Mouse (Mus musculus) heart, postnatal 4 days (tissue): ENCODE measurements around the gene Tpsg1. TPM values are rescaled to one million over a fixed set of nuclear protein-coding genes. Genes with fewer than 3 reads are reported as not detected.

Experiments
- DNase-seq: peaks from one replicate; pipeline ENCODE4 v3.0.0; 2021
- total RNA-seq, 2 experiments: library from RNA; stranded (reverse); gene quantifications; 2 replicates each; pipeline ENCODE4 v1.2.3; 2021

The Tpsg1 gene
- total RNA-seq: under 1 TPM in 1 of 2 experiments, not detected in 1; 0.24 TPM

- no peak for DNase-seq
These were observed at the start of gene Tpsg1 for GRCm38 (mm10) chr17:25368973-25369372. Gene Tpsg1, plus strand, starts transcription at chr17:25369273.

DNA sequence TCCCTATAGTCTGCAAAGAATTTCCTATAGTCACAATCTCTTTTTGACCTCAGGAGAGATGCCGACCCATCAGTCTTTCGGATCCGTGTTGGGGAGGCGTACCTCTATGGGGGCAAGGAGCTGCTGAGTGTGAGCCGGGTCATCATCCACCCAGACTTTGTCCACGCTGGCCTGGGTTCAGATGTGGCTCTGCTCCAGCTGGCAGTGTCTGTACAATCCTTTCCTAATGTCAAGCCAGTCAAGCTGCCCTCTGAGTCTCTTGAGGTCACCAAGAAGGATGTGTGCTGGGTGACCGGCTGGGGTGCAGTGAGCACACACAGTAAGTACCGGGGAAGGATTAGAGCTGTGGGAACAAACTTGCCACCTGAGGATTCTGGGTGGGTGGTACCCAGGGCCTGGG is 48.3 kb upstream of the Tpsg1 start:
- no peak for DNase-seq

- DNase-seq: no peak
These were observed 46.1 kb upstream of the Tpsg1 start for GRCm38 (mm10) chr17:25322930-25323329.

DNA sequence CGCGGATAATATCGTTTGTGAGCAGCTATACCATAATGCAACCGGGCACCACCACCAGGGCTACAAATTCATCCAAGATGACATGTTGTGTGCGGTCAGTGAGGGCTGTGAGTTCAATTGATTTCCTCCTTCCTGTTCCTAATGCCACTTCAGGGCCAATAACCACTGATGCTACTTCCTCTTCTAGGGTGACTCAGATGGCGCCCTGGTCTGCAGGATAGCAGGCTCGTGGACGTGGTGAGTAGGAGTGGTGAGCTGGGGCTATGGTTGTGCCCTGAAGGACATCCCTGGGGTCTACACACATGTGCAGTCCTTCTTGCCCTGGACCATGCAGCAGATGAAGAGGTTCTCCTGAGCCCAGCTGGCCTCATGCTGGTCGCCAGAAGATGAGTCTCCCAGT is 36.8 kb upstream of the Tpsg1 start:
- no peak for DNase-seq

DNA sequence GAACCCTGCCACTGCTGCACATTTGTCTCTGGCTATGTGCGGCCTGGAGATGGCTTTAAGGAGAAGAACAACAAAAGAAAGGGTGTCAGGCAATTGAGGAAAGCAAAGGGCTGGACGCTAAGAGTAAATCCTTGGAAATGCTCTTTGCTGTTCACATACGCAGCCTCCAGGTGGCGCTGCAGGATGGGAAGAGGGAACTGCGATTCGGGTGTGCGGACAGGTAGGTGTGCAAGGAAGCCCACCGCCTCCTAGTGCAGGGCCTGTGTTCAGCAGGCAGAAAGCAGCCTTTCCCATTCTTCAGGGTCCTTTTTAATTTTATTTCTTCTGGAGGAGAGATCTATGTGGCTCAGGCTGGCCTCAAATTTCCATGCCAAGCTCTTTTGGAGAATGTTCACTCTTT is 35.1 kb upstream of the Tpsg1 start:
- peak; percentile 77 for DNase-seq

DNA sequence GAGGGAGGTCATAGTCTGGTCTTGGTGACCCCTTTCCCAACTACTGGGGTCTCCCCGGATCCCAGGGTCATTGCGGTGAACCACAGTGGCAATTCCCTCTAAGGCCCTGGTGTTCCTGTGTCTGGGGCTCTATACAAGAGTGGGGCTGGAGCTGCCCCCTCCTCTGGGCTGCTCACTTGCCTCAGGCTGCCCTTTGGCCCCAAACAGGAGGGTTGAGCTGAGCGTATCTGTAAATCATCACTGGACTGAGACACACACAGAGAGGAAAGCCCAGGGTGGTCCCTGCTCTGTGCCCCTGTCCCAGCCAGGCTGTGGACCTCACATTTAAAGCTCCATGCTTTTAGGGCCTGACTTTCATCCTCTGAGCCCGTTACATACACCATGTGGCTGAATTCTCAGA is 30.9 kb upstream of the Tpsg1 start:
- no peak for DNase-seq

- no peak for DNase-seq
These were observed 29.1 kb upstream of the Tpsg1 start for GRCm38 (mm10) chr17:25340003-25340402.

DNA sequence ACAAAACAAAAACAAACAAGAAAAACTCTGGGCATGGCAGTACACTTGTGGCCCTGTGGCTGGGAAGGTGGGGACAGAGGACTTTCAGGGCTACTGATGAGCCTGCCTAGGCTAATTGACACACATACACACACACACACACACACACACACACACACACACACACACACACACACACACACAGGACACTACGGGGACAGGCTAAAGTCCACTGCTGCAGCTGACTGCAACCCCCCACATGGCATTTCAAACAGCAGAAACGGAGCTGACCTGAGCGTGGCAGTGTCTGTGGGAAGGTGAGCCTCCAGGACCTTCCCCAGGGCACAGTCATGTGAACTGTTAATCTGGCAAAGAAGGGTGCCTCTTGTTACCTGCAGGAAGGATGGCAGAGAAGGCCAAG is 27.6 kb upstream of the Tpsg1 start:
- DNase-seq: no peak

GRCm38 (mm10) chr17:25345462-25345861 is 23.6 kb upstream of the Tpsg1 start, which contains the start of gene Tpsab1:
Gene Tpsab1, minus strand, starts transcription at chr17:25345562.
- no peak for DNase-seq

GRCm38 (mm10) chr17:25361291-25361690 is 7.8 kb upstream of the Tpsg1 start:
- DNase-seq: no peak

GRCm38 (mm10) chr17:25363726-25364125 is 5.3 kb upstream of the Tpsg1 start:
- DNase-seq: peak; percentile 70

- DNase-seq: no peak
These were observed 3.1 kb upstream of the Tpsg1 start, which contains the start of gene Tpsb2 for GRCm38 (mm10) chr17:25366005-25366404. Gene Tpsb2, plus strand, starts transcription at chr17:25366305.

DNA sequence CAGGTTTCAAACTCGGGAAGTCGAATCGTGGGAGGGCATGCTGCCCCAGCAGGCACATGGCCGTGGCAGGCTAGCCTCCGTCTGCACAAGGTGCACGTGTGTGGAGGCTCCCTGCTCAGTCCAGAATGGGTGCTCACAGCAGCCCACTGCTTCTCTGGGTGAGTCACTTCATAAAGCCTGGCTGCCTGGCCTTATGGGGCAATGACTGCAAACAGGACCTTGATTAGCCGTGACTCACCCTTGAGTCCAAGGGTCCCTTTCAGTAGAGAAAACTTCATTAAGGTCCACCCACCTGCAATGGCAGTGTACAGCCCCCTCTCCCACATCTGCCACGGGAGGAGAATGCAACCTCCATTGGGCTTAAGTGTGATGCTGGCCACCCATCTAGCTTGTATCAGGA is 3.4 kb downstream of the Tpsg1 start:
- no peak for DNase-seq

DNA sequence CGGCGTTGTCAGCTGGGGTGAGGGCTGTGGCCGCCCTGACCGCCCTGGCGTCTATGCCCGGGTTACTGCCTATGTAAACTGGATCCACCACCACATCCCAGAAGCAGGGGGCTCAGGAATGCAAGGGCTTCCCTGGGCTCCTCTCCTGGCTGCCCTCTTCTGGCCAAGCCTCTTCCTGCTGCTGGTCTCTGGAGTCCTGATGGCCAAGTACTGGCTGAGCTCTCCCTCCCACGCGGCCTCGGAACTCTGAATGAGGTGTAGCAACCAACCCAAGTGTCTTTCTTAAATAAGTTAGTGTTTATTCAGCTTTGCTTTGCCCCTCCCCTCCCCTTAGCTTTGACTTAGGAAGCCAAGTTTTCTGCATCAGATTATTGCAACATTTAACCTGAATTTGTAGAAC is 4.9 kb downstream of the Tpsg1 start:
- peak; percentile 31 for DNase-seq

- DNase-seq: no peak
These were observed 25.5 kb downstream of the Tpsg1 start for GRCm38 (mm10) chr17:25394526-25394925.

DNA sequence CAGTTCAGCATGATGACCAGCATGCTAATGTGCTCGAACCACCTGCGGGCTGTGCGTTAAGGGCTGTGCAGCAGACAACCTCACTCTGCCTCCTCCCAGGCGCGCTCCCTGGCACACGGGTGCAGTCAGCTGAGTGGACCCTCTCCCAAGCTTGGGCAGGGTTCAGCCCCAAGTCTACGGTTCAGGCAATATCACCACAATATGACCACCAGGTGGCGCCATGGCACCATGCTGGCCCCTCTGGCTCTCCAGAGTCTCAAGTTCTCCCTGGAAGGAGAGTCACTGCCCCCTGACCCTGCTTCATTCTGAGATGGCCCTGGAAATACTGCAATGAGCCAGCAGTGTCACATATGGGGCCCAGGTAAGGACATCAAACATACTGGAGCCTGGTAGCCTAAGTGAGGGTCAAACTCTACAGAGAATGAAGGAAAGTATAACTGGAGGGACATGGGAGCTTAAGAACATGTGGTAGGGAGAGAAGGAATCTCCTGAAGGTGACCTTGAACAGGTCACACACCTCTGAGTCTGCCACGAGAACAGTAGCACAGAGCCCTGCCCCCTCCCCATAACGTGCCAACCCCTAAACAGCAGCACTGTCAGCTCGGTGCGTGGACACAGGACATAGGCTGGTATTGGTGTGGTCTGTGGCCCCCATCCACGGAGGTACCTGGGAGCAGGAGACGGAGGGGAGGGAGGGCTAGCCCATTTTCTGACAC is 28.9 kb downstream of the Tpsg1 start:
- peak; percentile 89 for DNase-seq

GRCm38 (mm10) chr17:25398520-25398838 is 29.4 kb downstream of the Tpsg1 start:
- DNase-seq: no peak

DNA sequence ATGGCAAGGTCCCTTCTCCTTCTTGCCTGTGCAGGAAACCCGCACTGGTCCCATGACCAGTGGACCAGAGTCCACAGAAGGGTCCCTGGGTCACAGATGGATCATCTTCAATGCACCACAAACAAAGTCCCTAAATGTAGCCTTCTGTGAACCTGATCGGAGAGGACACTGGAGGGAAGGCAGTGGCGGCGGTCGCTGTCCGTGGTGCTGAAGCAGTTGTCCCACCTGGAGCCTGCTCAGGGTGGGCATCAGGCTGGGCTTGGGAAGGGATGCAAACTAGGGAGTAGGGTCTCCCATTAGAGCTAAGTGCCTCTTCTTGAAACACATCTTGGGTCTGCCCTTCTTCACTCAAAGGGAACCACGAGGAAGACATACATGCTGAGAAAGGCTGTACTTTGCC is 31.4 kb downstream of the Tpsg1 start:
- DNase-seq: peak; percentile 78

DNA sequence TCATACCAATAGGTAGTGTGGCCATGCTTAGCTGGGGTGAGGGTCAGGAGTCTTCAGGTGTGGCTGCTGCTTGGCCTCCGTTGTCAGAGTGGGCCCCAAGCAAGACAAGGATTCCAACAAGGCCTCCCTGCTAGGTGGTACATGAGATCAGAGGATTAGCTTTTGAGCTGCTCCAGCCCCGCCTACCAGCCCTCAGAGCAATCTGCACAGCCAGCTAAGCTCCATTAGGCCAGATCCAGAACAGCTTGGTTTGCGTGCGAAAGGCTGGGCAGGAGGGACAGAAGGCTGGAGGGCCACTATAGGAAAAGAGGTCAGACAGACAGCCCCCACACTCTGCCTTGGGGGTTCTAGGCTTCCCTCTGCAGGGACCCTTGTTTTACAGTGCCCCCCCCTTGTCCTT is 32.4 kb downstream of the Tpsg1 start:
- DNase-seq: no peak

DNA sequence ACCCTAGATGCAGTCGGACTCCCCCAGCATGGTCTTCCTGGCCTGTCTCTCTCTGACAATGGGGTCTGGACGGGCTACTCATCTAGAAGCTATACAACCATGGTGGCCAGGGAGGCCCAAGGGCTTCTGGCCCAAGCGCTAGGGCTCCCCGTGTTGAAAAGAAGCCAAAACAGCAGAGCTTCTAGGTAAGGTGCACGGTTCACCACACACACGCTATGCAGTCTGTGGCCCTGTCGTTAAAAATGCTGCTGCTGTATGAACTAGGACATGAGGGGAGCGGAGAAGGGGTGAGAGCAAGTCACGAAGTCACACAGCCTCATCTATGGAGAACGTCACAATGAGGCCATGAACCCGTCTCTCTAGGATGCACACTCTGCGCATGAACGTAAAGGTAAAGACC is 33.2 kb downstream of the Tpsg1 start:
- DNase-seq: no peak

DNA sequence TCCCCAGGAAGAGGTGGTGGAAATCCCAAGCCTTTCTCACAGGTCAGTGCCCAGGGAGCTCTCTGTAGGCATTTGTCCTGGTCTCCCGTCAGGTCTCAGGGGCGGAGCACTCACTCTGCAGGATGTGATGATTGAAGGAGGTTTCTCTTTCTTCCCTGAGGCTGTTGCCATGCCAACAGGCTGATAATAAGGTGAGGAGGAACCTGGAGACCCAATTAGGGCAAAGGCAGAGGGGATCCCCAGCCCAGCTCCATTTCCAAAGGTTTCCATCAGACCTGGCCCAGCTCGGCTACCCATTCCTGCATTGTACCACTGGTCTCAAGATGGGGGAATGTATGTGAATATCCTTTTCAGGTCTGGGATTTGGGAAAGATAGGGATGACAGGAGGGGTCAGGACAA is 35.1 kb downstream of the Tpsg1 start:
- DNase-seq: no peak

DNA sequence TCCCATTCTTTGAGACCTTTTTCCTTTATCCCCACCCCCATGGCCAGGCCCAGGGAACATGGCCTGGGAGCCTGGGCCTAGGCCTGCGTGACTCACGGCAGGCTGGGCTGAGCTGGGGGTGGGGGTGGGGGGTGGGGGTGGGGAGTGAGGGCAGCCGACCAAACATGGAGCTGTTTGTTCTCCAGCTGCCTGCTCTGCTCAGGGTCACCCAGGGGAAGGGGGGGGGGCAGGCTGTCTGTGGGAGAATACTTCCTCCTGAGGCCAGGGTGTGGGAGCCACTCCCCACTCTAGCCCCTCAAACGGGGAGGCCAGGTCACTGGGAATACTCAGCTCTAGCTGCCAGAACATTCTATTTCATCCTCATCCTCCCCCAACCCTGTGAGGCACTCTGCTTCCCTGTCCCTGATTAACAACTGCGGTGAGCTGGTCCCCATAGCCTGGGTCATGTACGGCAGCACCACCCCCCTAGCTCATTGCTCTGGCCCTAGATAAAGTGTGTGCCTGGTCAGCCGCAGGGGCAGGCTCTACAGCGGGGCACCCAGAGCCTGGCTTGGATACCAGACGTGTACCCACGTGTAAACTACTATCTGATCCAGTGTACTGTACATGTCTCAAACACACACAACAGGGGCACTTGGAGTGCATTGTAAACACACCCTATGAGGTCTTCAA is 36.3 kb downstream of the Tpsg1 start:
- peak; percentile 20 for DNase-seq

DNA sequence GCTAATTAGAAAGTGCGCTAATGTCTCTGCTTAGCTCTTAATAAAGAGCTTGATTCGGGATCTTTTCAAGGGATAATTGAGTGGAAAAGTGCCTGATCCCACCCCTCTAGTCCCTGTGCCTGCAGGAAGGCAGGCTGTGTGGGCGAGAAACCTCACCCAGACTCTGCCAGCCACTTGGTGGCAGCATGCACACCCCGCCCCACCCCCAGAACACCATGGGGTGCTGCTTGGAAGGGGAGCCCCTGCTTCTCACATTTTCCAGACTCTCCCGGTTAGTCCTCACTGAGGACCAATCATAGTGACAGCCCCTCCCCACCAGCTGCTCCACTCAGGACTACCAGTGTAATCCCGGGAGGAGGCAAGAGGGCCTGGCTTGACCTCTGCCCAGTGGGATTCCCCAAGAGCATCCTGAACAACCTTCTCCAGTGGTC is 37.0 kb downstream of the Tpsg1 start:
- DNase-seq: no peak

- DNase-seq: no peak
These were observed 38.3 kb downstream of the Tpsg1 start for GRCm38 (mm10) chr17:25407352-25407751.
